Mouse (Mus musculus): ENCODE data around the gene Ier3. TPM values are rescaled to one million over a fixed set of nuclear protein-coding genes. Genes with fewer than 3 reads are reported as not detected.

Ier3 gene
- 1 to 10 TPM; 4.8 to 5.1 TPM for total RNA-seq (2021)

DNA sequence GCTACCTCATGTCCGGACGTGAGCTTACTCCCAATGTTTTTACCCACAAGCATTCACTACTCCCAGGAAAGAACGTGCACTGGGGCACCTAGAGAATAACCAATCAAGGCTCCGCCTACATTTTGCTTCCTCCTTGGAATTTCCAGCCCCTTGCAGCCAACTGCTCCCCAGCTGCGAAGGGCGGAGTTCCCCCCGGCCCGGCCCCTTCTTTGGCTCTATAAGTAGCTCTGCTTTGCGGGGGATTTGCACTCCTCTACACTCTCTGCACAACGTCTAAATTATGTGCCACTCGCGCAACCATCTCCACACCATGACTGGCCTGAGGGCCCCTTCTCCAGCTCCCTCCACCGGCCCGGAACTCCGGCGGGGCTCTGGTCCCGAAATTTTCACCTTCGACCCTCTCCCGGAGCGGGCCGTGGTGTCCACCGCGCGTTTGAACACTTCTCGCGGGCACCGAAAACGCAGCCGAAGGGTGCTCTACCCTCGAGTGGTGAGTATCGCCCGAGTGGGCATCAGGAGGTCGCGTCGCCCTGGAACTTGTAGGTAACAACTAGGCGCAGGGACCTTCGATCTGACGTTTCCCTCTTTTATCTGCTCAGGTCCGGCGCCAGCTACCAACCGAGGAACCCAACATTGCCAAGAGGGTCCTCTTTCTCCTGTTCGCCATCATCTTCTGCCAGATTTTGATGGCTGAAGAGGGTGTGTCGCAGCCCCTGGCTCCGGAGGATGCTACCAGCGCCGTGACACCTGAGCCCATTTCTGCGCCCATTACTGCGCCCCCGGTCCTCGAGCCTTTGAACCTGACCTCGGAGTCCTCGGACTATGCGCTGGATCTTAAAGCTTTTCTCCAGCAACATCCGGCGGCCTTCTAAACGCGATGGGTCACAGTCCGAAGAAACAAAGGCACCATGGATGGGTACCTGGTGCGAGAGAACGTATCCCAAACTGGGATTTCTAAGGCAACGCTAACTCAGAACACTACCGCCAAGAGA lies at the start of gene Ier3:
Gene Ier3, plus strand, starts transcription at position 246 of the 992 bp plus-strand sequence.
- intact Hi-C loops (cut with DNase I): loop anchor here (5.0 kb wide), 1 partner anchor 79 kb away; no protein-coding TSS in a partner anchor
- peak; percentile 76 for DNase-seq

DNA sequence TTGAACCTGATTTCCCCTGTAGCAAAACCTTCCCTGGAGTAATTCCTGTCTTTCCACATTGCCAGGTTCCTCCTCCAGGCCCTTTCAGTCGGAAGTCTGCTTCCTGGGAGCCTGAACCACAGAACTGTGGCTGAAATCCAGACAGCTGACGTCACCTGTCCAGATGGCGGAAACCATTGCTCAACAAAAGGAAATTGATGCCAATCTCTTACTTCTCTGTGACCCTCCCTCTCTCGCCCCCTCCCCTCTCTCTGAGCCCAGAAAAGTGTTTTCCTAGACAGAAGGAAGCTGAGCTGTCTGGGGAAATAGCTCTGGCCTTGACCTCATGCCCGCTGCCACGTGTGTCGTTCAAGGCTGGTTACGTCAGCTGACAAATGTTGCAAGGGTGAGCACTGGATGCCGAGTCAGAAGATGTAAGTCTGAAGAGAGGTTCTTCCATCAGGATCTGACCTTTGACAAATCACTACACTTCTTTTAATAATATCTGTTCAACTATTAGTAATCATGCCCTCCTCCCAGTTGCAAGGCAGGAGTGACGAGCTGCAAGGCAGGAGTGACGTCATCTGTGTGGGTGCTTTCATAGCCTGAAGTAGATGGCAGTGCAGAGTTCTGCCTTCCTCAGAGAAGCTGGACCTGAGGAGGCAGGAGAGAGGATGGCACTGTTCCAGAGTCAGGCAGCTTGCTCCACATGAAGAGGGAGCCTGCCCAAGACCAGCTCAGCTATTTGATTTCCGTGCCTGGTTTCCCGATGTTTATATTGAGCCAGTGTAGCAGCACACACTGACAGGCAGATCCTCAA lies 44.5 kb upstream of the Ier3 start:
- intact Hi-C loops (cut with DNase I): no loop called here

DNA sequence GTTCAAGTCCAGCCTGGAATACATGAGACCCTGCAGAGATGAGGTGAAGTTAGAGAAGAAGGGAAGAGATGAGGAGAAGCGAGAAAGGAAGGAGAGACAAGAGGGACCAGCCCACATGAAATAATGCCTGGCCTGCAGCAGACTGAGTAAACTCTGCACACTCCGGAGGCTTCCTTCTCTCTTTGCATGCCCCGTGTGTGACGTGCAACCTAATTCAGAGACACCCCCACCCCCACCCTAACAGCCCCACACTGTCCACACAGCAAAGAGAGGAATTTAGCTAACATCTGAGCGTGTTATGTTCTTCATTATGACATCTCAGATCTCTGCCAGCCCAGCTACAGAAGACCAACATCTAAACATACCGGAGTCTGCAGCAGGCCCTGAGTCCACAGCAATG lies 42.5 kb upstream of the Ier3 start:
- no peak for DNase-seq
- intact Hi-C loops (cut with DNase I): no loop called here

More for the DNA sequence above, 44.5 kb upstream of the Ier3 start:
- peak; percentile 90 for DNase-seq

GRCm38 (mm10) chr17:35779466-35780205 lies 41.8 kb upstream of the Ier3 start:
- intact Hi-C loops (cut with DNase I): no loop called here
- no peak for DNase-seq

GRCm38 (mm10) chr17:35780362-35780761 lies 41.1 kb upstream of the Ier3 start:
- no peak for DNase-seq
- intact Hi-C loops (cut with DNase I): no loop called here

DNA sequence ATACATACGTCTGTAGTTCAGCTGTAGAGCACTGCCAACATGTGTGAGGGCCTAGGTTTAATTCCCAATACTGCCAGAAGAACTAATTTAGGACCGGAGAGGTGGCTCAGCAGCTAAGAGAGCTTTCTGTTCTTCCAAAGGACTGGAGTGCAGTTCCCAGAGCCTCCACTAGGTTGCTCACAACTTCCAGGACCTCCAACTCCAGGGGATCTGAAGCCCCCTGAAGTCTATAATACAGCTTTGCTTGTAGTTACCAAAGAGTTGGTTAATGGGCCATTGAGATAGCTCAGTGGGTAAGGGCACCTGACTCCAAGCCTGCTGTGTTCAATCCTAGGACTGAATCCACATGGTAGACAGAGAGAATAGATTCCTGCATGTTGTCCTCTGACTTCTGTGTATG lies 39.1 kb upstream of the Ier3 start:
- intact Hi-C loops (cut with DNase I): no loop called here
- DNase-seq: peak; percentile 34

DNA sequence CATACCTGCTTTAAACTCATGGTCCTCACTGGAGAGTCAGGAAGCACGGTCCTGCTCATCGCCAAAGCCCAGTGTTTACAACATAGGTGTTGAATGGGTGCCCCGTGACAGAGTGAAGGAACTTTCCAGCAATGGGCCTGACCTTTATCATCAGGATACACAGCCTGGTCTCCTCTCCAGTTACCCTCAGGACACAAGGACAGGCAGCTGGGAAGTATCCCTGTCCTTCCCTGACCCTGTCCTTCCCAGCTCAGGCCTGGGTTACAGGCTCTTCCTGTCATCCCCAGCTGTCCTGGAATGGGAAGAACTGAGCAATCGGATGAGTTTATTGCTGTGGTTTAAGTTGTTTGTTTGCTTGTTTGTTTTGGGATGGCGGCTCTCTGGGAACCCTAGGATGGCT lies 38.6 kb upstream of the Ier3 start:
- intact Hi-C loops (cut with DNase I): no loop called here
- DNase-seq: no peak

DNA sequence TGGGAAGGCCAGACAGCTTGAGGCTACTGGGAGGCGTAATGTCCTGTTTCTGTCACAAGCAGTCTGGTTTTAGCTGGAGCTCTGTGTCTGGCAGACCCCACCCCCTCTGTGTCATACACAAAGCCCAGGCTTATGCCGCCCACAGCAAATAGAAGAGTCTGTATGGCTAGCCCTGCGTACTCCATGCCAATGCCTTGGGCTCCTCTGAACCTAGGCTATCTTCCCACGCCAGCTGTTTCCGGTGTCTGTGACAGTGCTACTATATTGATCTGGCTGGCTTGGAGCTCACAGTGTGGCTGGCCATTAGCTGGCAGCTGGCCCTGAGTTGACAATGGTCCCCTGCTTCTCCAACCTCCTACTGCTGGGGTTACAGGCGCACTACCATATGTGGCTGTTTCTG lies 37.5 kb upstream of the Ier3 start:
- peak; percentile 70 for DNase-seq
- intact Hi-C loops (cut with DNase I): no loop called here

DNA sequence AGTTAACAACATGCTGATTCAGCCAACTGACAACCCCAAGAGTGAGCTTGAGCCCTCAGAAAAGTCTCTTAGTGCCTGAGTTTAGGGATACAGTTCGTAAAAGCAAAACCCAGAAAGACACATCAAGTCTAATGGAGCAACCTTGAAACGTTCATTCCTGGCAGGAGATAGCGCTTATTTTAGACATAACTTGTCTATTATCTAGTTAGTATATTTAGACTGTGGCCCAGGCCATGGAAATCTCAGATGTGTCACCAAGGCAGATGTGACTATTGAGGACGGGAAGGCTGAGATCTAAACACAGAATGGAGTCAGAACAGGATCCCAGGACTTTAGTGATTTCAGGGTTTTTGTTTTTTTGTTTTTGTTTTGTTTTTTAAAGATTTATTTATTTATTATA lies 36.3 kb upstream of the Ier3 start:
- intact Hi-C loops (cut with DNase I): no loop called here
- DNase-seq: no peak

DNA sequence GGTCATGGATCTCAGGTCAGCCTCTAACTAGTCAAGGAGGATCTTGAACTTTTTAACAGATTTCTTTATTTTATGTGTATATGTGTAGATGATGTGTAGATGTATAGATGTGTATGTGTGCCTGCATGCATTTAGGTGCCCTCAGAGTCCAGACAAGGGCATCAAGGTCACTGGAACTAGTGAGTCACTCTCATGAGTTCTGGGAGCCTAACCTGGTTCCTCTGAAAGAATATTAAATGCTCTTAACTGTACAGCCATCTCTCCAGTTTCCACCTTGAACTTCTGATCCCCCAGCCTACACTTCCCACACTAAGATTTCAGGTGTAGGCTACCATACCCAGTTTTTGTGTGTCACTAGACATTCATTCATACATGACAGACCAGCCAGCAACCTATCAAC lies 34.0 kb upstream of the Ier3 start:
- no peak for DNase-seq
- intact Hi-C loops (cut with DNase I): no loop called here

DNA sequence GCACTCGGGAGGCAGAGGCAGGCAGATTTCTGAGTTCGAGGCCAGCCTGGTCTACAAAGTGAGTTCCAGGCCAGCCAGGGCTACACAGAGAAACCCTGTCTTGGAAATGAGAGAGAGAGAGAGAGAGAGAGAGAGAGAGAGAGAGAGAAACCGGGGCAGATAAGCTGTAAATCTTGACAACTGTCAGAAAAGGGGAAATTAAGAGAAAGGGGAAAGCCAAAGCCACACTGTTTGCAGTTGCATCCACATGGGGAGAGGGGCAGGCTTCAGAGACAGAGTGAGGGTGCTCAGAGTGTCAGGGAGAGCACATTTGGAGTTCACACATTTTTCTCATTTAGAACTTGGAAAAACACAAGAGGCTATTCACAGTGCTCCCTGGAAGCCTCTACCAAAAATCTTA lies 33.5 kb upstream of the Ier3 start:
- intact Hi-C loops (cut with DNase I): no loop called here
- no peak for DNase-seq

- intact Hi-C loops (cut with DNase I): no loop called here
- DNase-seq: no peak
These were observed 30.6 kb upstream of the Ier3 start for GRCm38 (mm10) chr17:35790933-35791332.

DNA sequence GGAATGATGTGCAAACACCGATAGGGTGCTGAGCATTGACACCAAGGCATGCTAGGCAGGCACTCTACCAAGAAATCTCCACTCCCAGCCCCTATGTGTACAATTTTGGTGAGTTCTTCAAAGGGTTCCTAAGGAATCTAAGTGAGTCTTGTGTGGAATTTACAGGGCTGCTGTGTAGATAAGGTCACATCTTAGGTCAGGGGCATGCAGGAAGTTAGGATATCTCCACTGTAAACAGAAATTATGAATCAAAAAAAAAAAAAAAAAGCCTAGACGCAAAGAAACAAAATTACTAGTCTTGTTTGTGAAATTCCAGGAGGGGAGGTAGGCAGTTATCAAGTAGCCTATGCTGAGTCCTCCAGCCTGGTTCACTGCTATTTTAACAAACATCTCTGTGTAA lies 28.6 kb upstream of the Ier3 start:
- DNase-seq: no peak
- intact Hi-C loops (cut with DNase I): no loop called here

DNA sequence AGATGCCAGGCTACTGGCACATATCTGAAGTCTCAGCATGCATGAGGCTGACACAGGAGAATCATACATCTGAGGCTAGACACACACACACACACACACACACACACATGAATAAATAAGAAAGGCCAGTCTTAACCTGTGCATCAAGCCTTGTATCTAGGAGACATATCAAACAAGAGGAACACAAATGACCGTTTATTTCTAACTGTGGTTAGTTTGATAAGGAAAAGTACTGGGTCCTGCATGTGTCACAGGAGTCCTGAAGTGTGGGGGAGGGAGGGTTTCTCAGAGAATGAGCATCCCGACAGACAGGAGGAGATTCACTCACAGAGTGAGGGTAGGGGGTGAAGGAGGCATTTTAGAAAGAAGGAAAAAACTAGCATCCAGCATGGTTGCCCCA lies 26.4 kb upstream of the Ier3 start:
- intact Hi-C loops (cut with DNase I): no loop called here

DNA sequence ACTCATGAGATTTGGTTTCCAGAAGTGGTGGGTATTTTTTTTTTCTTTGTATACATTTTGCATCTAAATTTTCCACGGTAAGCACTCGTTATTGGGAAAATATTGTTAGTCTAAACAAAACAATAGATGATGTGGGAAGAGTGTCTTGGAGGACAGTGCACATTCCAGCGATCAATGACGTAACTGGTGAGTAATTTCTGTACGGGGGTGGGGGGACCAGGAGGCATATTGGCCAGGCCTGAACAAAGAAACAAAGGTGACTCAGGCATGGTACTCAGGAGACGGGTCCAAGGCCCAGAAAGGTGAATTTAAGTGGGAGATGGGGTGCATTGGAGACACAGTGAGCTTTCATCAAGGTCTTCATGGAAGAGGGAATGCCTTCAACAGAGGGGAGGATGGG lies 25.8 kb upstream of the Ier3 start:
- DNase-seq: no peak
- intact Hi-C loops (cut with DNase I): no loop called here

More for the DNA sequence above, 26.4 kb upstream of the Ier3 start:
- DNase-seq: no peak

DNA sequence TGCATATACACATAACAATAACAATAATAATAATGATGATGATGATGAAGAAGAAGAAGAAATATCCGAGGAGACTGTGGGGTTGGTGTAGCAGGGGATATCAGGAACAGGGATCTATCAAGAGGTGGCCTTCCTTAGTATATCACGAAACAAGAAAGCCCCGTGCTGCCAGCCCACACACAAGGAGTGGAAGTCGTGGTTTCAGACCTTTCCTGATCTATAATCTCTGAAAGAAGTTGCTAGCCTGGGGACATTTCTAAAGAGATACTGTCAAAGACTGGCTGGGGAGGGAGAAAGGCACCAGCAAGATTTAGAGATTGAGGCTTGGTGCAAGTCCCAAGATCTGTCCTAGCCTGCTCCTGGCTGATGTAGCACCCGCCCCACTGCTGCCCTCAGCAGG lies 24.6 kb upstream of the Ier3 start:
- DNase-seq: no peak
- intact Hi-C loops (cut with DNase I): no loop called here

- DNase-seq: no peak
- intact Hi-C loops (cut with DNase I): no loop called here
These were observed 20.6 kb upstream of the Ier3 start for GRCm38 (mm10) chr17:35800905-35801304.

GRCm38 (mm10) chr17:35803020-35803419 lies 18.5 kb upstream of the Ier3 start:
- no peak for DNase-seq
- intact Hi-C loops (cut with DNase I): no loop called here

DNA sequence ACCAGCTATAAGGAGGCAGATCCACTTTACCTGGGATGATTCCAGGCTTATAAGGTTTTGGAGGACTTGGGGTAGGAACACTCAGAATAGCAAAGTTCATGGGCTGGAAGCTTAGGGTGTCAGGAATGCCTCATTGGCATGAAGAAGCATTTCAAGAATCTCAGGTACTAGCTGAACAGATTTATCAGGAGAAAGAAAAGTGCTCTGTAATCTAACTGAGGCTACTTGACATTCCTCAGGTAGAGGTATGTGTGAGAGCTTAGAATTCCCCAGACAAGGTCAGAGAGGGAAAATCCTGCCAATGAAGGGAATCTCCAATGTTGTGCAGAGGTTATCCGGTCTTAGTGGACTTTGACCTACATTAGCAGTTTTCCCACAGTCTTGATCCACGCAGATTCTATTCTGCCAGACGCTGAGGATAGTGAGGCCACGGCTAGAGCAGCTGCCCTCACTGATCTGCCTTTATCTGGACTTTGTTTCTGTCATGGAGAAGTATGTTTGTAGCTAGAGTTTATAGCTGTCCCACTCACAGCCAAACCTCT lies 17.6 kb upstream of the Ier3 start:
- DNase-seq: no peak
- intact Hi-C loops (cut with DNase I): no loop called here

DNA sequence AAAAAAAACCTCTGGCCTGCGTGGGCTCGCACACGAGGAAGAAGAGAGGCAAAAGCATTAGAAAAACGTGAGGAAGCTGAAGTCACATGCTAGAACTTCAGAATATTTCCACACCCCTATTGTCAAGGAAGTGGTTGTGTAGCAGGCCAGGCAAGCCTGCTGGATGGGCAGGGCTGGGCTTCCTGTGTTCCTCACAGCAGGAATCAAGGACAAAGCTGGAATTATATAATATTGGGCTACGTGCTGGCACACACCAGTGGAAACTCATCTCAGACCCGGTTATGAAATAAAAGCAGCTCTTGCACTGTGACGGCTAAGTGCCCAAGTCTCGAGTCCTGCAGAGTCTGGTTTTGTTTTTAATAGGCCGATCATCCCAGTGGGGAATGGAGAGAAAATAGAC lies 13.4 kb upstream of the Ier3 start:
- intact Hi-C loops (cut with DNase I): no loop called here
- no peak for DNase-seq

DNA sequence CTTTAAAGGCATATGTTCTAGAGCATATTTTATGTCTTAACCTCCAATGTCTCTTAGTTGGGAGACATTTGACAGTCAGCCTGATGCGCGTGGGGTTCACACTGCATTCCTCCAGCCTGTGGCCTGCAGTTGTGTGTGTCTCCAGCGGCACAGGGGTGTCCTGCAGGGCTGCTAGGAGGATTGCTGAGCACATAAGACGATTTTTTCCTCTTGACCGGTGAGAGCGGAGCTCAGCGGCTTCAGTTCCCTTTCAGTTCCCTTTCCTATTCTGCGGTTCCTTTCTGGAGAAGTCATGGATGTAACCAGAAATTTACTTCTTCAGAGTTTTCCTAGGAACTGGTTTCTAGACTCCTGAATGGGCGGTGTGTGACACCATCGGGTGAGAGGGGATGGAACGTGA lies 12.1 kb upstream of the Ier3 start:
- intact Hi-C loops (cut with DNase I): no loop called here
- no peak for DNase-seq

Data from left cerebral cortex, postnatal 4 days (tissue).